Mouse (Mus musculus) thymus, postnatal 0 days (tissue): ENCODE results near the gene Ewsr1. TPM values are rescaled to one million over a fixed set of nuclear protein-coding genes. Genes with fewer than 3 reads are reported as not detected.

Experiments used
- DNase-seq: peaks from one replicate; pipeline ENCODE4 v3.0.0-alpha.2; 2015; ENCODE audit warnings: low spot score
- polyA plus RNA-seq: library from polyadenylated mRNA; unstranded; fragments of >200 nt; fragmentation: Nextera tagmentation; extraction: Ambion mirVana; gene quantifications from 2 replicates; pipeline ENCODE4 v1.2.1, GENCODE M21; 2015

Ewsr1 gene
- polyA plus RNA-seq, 1 experiment from 2014 or later: 565 TPM

DNA sequence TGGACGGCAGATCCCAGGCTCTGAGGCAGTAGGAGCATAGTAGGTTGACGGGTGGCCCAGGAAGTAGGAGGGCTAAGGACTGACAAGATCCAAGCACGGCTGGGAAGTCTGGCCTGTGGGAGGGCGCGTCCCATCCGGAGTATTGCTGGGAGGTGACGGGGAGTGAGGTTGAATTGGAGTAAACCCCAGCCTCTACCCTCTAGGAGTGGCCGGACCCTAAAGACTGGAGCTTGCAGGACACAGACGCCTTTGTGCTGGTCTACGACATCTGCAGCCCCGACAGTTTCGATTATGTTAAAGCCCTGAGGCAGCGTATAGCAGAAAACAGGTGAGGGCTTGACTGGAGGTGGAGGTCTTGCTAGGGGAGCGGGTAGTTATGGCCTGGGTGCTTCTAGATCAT is 39.8 kb downstream of the Ewsr1 start:
- DNase-seq: no peak

DNA sequence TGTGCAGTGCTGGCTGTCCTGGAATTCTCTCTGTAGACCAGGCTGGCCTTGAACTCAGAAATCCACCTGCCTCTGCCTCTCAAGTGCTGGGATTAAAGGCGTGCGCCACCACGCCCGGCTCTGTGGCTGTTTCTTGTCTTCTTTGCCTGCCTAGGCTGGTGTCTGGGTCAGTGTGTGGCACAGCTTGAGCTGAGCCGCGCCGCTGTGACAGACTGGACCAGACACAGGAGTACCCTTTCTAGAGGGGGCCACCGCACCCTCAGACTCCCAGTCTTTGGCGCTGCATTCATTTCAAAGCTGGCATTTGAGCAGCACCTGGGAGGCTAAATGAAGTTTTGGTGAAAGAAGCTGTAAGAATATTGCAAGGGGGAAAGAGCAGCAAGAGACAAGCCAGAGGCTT is 40.3 kb downstream of the Ewsr1 start:
- no peak for DNase-seq

DNA sequence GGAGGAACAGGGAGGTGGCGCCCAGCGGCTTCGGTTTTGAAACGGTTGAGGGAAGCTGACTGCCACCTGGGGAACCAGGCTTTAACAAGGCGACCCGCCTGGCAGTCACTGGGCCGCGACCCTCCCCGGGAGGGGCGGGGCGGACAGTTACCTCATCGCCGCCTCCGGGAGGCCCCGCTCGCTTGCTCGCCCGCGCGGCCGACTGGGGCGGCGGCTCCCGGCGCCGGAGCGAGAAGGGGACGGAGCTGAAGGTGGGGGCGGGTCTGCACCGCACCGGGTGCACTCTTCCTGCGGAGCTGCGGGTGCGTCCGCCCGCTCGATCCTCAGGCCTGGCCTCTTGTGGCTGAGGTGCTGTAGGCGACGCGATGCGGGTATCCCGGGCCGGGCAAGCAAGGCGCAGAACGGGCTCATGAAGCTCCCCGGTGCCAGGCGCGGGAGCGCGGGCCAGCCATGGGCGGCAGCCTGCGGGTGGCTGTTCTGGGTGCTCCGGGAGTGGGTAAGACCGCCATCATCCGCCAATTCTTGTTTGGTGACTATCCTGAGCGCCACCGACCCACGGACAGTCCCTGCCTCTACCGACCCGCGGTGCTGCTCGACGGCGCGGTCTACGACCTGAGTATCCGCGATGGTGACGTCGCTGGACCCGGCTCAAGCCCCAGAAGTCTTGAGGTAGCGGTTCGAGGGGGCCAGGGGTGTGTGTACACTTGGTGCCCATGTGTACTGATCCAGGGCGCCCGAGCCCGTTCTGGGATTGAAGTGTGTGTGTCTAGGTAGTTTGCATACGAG is 41.0 kb downstream of the Ewsr1 start, which contains the start of gene Rasl10a:
Gene Rasl10a (plus strand): TSS at position 273 of the 786 bp plus-strand sequence.
- peak; percentile 50 for DNase-seq

DNA sequence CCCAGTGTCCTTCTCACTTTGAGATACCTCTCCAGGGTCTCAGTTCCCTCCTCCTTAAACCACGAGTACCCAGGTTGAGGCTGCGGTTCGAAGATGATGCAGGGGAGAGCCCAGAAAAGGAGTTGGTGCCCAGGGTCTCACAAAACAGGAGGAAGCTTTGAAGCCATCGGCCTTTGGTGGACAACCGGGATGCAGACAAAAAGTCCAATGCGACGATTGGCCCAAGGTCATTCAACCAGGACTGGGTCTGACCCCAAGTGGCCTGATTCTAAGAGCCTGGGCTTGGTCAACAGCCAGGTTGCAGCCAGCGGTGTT is 41.6 kb downstream of the Ewsr1 start:
- DNase-seq: no peak

DNA sequence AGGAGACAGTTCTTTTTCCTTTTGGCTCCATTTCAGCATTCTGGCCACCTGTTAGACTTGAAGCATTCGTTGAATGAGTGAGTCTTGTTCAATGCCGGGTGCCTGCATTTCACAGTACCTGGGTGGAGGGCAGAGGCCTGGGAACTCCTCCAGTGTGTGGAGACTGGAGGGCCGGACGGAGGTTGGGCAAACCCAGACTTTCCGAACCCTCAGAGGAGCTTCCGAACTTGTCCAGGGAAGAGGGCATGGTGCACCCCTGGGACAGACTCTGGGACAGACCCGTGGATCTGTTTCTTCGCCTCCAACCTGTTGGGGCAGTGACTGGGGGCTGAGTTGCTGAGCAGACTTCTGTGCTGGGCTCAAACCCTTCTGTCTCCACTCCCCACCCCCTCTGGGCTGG is 42.0 kb downstream of the Ewsr1 start:
- DNase-seq: no peak

DNA sequence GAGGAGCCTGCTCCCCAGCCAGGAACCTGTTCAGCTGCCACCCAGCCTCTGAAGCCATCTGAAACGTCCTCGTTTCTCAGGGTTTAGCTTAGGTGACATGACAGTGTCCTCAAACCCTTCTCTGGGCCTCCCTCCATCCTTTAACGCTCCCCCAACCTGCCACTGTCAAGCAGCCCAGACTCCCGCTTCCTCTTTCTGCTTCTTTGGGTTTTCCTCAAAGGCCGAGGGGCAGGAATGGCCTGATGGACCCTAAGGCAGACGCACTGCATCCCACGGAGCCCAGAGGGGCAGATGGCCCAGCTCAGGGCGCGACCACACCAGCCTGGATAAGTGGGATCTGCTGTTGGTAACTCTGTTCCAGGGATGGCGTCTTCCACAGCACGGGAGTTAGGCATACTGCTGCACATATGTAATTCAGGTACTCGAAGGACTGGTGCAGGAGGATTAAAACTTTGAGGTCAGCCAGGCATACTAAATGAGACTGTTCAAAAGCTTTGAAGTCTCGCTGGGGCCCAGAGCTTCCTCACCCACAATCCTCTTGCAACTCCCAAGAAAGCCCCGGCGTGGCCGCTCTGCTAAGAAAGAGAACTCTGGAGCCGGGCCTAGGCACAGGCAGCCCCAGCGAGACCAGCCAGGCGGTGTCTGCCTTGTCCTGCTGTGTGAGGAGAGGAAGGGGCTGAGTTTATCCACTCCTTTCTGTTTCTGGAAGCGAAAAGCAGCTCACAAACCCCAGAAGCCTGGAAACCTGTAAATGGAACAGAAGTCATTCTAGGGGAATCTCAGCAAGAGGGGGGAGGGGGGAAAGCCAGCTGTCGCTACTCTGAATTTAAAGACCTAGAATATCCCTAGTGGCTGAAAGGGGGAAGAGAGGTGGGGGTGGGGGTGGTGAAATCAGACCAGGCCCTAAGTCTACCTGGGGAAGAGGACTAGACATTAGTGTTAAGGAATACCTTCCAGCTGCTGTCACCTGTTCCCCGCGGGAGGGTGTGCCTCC is 42.8 kb downstream of the Ewsr1 start:
- DNase-seq: no peak

DNA sequence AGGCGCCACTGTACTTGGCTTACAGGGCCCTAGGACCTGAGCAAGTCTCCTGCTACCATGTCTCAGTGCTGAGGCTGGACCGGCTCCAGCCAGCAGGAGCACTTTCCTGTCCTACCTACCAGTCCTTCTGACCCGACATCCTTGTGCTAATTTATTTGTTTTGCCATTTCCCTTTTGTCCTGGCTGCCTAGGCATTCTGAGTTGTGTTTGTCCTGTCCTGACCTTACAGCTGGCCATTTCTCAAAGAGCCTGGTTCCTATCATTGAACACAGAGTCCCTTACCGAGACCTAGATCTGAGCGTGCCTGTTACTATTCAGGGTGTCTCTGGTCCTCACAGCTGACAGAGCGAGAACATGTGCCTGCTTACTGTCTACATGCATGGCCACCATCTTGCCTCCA is 44.2 kb downstream of the Ewsr1 start:
- no peak for DNase-seq

DNA sequence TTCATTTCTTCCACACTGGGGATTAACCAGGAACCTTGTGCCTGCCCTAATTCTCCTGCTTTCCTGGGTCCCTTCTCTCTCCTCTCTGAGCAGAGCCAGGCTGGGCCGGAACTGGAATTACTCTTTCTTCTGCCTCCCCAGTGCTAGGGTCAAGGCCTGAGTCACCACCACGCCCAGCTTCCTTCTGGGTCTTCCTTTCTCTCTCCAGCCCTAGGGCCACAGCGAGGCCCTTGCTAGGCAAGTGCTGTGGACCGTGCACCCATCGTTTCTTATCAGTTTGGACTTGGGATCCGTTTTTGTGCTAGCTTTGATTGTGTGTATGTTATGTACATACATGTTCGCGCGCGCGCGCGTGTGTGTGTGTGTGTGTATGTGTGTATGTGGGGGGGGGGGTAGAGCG is 44.9 kb downstream of the Ewsr1 start:
- no peak for DNase-seq

DNA sequence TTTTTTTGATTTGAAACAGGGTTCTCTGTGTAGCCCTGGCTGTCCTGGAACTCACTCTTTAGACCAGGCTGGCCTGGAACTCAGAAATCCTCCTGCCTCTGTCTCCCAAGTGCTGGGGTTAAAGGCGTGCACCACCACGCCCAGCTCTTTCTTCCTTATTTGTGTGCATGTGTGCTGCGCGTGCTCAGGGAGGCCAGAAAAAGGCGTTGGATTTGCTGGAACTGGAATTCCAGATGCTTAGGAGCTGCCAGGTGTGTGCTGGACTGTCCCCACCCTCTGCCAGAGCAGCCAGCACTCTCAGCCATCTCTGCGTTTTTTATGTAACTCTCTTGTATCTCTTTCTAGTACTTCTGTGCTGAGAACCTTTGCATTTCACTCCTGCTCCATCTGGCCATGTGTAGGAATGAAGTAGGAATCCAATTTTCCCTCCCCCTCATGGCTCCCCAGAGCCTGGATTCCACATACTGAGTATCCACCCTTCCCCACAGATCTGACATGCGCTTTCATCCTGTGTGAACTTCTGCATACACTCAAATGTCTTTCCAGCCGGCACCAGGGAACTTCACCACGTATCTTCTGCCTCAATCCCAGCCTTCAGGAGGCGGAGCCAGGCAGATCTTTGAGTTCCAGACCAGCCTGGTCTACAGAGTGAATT is 46.7 kb downstream of the Ewsr1 start:
- no peak for DNase-seq

DNA sequence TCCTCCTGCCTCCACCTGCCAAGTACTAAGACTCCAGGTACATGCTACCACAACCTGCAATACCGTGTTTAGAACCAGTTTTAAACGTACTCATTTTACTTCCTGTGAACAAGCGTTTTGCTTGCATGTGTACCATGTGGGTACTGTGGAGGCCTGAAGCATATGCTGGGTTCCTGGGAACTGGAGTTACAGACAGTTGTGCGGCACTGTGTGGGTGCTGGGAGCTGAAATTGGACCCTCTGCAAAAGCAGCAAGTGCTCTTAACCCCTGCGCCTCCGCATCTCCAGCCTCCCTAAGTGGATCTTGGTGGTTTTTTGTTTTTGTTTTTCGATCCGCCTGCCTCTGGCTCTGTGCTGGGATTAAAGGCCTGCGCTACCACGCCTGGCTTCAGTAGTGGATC is 47.4 kb downstream of the Ewsr1 start:
- DNase-seq: no peak

DNA sequence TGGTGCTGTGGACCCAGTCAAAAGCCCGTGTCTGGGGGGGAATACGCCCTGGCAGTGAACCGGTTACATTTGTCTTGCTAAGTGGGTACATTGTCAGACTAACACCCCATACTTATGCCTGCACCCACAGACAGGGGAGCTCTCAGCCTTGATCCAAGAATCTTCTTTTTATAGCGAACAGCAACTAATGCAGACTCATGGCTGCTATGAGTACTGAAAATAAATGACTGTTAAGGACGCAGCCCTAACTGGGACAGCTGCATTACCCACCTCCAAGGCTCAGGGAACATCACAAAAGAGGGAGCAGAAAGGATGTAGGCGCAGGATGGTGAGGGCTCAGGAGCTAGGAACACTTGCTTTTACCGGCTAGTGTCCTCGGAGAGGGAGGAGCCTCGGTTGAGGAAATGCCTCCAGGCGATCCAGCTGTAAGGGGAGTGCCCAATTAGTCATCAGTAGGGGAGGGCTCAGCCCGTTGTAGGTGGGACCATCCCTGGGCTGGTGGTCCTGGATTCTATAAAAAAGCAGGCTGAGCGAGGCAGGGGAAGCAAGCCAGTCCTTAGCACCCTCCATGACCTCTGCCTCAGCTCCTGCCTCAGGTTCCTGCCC is 52.6 kb downstream of the Ewsr1 start:
- DNase-seq: no peak

DNA sequence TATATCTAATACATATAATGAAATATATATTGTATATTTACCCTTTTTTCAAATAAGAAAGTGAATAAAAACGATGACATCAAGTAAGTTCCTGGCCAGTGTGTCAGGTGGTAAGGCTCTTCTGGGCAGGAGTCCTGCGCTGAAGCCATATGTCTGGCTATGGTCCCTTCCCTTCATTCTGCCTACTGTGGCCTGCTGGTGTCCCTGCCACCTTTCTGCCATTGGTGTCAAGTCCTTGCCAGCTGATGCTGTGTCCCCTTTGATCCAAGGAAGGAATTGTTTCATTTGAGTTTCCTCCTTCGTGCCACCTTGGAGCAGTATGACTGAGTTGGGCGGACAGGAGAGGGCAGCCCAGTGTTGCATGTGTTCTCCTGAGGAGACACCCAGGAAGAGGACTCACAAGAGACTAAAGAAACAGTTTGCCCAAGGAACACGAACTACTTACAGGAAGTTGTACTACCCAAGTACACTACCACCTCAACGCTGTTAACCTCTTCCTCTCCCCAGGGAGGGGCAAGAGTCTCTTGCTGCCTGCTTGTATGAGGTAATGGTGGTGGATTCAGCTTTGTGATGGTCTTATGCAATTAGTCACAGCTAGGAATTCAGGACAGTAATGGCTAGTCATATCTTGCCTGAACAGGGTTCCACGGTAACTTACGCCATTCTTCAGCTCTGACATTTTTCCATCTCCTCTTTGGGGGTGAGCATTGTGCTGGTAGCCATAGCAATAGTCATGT is 56.3 kb downstream of the Ewsr1 start:
- DNase-seq: no peak

DNA sequence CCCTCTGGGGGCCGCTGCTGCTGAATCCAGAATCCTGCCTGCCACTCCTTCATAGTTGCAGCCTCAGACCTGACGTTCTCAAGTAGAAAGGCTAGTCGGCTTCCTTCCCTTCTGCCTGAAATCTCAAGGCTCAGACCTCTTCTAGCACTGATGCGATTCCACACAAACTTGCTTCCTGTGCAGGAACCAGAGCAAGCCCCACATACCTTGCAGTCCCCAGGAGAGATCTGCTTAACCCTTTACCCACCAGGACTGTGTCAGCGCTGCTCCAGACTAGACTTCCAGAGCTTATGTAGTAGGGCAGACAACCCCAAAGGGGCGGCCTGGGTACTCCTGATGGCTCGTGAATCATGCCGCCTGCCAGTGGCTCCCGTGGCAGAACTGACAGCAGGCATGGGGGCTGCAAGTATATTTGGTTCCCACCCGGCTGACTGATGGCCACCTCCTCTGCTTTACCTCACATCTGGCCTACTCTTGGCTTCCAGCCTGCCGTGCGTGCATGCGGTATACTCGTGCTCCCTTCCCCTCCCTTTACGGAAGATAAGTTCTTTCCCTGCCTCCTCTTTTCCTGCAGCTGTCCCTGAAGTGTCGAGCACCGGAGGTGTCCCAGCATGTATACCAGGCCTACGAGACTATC is 57.8 kb downstream of the Ewsr1 start:
- no peak for DNase-seq

DNA sequence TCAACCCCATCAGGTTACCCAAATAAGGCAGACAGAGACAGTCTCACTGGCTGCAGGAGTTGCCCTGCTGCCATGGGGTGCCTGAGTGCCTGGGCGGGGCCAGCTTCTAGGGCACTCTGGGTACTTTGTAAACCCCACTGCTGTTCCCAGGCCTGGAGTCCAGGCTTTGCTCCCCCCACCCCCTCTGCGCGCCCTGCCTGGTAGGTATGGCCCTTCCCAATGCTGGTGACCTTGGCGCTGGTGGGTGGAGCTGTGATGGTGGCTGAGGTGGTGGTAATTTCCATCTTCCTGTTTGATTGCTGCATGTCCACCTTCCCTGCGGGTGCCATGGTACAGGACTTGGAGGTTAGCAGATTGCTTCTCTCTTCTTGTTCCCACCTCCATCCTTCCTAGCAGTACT is 58.5 kb downstream of the Ewsr1 start:
- DNase-seq: no peak

DNA sequence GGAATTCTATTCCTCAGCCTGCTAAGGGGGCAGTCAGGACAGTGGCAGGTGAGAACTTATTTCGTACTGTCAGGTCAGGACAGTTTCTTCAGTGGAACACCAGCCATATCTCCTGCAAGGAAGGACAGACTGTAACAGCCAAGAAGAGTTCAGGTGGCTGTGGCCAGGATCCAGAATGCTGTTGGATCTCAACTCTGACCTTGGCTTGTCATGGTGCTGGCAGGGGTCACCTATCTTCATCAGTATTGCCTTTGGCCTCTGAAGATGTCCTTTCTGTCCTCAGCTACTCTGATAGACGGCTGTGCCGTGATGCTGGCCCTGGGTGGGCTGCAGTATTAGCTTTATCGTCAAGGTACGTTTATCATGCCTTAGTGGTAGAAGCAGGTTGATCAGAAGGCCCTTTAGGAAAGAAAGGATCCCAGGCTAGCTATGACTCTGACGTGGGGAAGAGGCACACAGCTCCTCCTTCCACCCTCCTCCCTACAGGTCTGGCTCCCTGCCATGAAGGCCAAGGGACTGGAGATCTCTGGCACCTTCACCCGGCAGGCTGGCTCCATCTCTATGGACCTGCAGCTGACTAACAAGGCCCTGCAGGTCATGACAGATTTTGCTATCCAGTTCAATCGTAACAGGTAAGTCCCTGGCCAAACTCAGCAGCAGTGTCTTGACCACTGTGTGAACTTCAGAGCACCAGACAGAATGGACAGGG is 61.8 kb downstream of the Ewsr1 start:
- DNase-seq: no peak

DNA sequence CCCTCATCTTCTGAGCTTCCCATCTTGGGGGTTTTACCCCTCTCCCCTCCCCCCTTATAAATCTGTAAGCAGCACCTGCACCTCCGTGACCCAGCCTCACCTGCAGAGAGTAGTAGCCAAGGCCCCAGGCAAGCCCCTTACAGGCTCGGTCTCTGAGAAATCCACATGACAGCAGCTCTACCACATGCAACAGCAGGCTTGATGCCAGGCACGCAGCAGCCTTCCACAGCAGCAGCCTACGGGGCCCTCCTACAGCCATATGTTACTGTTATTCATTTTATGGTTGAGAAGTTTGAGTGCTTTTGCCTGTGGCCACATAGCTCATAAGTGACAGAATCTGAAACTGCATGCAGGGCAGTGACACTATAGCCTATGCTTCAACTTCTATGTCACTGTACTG is 63.6 kb downstream of the Ewsr1 start:
- no peak for DNase-seq

DNA sequence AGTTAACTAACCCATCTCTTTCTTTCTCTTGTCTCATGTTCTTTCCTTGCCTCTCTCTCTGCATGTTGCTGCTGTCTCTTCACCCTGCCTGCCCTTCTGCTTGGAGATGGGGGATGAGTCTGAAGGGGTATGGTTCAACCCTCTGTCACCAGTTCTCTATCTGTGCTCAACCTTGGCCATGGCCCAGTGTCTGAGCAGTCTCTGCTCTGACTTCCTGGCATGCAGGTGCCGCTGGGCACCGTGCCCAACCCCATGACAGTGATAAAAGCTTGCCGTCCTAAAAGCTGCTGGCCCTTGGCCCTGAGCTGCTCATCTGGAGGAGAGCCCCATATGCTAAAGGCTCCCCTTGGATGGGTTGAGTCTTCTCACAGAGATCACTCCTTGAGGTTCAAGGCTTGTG is 65.9 kb downstream of the Ewsr1 start:
- DNase-seq: no peak

DNA sequence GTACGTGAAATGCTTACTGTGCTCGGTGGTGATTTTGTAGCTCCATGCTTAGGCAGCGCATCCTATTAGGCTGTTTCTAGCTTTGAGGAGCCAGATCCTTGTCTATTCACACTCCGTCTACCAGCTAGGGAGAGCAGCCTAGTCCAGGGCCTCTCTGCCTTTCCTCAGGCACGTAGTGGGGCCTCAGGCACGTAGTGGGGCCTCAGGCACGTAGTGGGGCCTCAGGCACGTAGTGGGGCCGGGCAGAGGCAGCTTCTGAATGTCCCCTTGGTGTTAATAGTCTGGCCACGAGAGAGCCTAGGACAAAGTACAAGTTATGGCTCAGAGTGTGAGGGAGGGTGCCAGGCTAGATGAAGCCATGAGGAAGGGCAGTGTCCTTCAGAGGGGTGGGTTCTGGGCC is 66.4 kb downstream of the Ewsr1 start:
- DNase-seq: no peak

DNA sequence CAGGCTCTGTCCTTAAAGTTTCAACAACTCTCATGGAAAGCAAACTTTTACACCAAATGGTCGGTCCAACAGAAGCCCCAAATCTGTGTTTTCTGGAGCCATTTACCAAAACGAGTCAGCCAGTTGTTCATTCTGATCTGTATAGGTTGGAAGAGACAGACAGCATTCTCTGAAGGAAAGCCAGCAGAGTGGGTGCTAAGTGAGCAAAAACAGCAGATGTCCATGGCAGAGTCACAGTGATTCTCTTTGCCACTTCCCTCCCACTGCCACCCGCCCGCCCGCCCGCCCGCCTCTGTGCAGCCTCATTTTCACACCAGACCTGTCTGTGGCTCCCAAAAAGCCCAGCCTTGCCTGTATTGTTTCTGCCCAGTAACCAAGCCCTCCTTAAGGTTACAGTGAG is 70.8 kb downstream of the Ewsr1 start:
- DNase-seq: no peak

DNA sequence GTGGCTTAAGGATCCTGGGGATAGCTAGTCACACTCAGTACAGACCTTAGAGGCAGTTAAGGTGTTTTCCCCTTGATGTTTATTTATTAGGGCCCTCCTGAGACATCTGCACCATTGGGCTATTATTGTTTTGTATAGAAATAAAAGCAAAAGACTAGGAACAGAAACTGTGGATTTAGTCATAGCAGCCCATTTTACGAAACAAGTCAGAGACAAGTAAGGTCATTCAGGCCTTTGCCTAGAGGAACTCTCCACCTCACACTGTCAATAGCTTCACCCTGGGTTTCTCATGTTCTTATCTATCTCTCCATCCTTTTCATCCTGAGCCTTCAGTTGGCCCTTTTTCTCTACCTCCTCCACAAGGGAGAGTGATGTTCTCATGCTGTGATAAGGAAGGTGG is 74.0 kb downstream of the Ewsr1 start:
- DNase-seq: no peak
